Mouse (Mus musculus): Measurements from ENCODE around the gene Mvb12b. TPM values are rescaled to one million over a fixed set of nuclear protein-coding genes. Genes with fewer than 3 reads are reported as not detected.

Gene Mvb12b
- polyA plus RNA-seq, 1 experiment from 2014 or later, result 16.6 TPM

DNA sequence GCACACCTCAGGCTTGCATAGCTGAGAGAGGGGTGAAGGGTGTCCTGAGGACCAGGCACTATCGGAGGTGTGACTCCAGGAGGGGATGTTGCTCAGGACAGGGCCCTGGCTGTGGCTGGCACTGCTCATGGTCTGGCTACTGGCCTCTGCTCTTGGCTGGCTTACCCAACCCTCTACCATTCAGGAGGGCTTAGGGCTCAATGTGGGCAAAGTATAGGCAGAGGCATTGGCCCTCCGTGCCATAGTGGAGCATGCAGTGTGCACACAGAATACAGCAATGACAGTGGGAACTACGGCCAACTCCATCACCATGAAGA, 133.5 kb downstream of the Mvb12b start:
- DNase-seq (ENCODE audit: low spot score), result no peak
- no peak overlapping the region for H3K4me3 ChIP-seq

DNA sequence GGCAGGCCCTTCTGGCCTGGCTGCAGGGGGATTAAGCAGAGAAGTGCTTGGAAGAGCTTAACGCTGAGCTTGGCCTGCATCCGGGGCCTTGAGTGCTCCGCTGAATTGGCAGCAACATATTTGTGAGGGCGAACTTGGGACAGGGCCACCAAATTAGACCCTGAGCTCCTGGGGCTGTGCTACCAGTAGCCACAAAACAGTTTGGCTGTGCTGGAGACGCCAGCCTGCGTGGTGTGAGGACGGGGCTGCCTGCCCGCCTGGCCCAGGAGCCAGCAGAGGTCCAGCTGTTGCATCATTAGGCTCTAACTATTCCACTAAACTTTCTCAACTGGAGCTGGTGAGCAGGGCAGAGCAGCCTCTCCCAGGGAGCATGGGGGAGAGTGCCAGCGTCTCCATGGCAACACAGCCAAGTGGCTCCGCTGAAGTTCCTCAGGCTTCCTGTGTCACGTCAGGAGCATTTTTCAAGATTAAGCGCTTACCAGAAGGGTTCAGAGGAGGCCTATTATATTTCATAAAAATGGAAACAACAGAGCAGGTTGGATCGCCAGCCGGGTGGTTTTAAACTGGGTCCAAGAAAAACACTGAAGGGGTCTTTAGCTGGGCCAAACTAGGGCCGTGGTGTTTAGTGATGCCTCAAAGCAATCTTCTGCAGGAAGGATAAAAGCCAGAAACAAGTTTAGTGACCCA, 134.0 kb downstream of the Mvb12b start:
- Histone ChIP-seq H3K9me3 (no peaks in the 10 kb centered on the region), H3K4me1 (peaks cover 43% of the 10 kb centered on the region), H3K36me3 (peaks cover 9% of the 10 kb centered on the region; the same call in 1 of the 2 replicates), H3K27ac (peak overlapping the region; percentile 80), H3K27me3 (ENCODE audit: insufficient read depth, poor library complexity, severe bottlenecking) (0 out of 2 replicates have a peak, but pooled peaks cover 7% of the 10 kb centered on the region), H3K4me3 (no peak overlapping the region; the same call in 1 of the 2 replicates)
- WGBS, result 35% methylated on average over 15 of the region's 15 CpGs
- DNase-seq (ENCODE audit: low spot score), result peak; percentile 91

More for the DNA sequence above, 133.5 kb downstream of the Mvb12b start:
- H3K27me3 ChIP-seq (ENCODE audit: insufficient read depth, poor library complexity, severe bottlenecking), result 0 out of 2 replicates have a peak, but pooled peaks cover 7% of the 10 kb centered on the region
- WGBS, result 83% methylated on average over 3 of the region's 3 CpGs
- H3K4me1 ChIP-seq, result peaks cover 45% of the 10 kb centered on the region
- peaks cover 4% of the 10 kb centered on the region; the same call in 1 of the 2 replicates for H3K36me3 ChIP-seq
- no peaks in the 10 kb centered on the region for H3K9me3 ChIP-seq
- H3K27ac ChIP-seq, result peak overlapping the region; percentile 80

DNA sequence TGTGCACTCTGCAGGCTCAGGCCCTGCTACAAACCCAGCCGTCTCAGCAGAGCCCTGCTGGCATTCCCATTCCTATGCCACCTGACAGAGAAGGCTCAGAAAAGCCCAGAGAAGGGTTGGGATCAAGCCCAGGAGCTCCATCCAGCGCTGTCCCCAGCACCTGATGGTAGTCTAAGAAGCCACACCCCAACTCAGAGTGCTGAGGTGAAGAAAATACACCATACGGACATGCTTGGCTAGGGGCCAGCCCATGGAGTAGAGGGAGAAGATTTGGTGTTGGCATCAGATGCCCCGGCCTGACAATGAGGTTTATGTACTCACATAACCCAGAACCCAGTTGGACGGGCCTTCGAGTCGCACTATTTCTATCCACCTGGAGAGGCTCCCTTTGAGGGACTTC, 137.1 kb downstream of the Mvb12b start:
- H3K36me3 ChIP-seq, result peaks cover 10% of the 10 kb centered on the region; the same call in 1 of the 2 replicates
- H3K27me3 ChIP-seq (ENCODE audit: insufficient read depth, poor library complexity, severe bottlenecking), result peaks cover 8% of the 10 kb centered on the region; the same call in 1 of the 2 replicates
- peaks cover 34% of the 10 kb centered on the region for H3K4me1 ChIP-seq
- H3K27ac ChIP-seq, result no peak overlapping the region
- no peak for DNase-seq (ENCODE audit: low spot score)
- 90% methylated on average over 7 of the region's 7 CpGs for WGBS
- no peak overlapping the region for H3K4me3 ChIP-seq
- no peaks in the 10 kb centered on the region for H3K9me3 ChIP-seq

DNA sequence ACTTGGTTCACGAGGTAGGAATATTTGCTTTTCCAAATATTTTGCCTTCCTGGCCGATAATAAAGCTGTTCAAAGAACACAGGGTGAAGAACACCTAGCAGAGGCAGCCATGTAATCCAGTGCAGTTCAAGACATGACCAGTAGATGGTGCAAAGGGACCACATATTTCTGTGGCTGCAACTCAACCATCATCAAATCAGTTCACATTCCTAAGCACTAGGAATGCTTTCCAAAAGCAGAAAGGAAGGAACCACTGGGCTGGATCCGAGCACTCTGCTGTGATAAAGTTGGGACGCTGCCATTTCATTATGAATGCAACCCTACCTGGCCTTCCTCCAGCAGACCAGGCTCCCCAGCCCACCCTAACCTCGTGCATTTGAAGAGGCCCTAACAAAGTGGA, 141.3 kb downstream of the Mvb12b start:
- Histone ChIP-seq H3K9me3 (no peaks in the 10 kb centered on the region), H3K27ac (no peak overlapping the region), H3K4me3 (no peak overlapping the region), H3K27me3 (ENCODE audit: insufficient read depth, poor library complexity, severe bottlenecking) (peaks cover 5% of the 10 kb centered on the region; the same call in 1 of the 2 replicates), H3K36me3 (peaks cover 10% of the 10 kb centered on the region; the same call in 1 of the 2 replicates), H3K4me1 (no peaks in the 10 kb centered on the region)
- no peak for DNase-seq (ENCODE audit: low spot score)
- WGBS, result 14% methylated on average over 5 of the region's 5 CpGs

DNA sequence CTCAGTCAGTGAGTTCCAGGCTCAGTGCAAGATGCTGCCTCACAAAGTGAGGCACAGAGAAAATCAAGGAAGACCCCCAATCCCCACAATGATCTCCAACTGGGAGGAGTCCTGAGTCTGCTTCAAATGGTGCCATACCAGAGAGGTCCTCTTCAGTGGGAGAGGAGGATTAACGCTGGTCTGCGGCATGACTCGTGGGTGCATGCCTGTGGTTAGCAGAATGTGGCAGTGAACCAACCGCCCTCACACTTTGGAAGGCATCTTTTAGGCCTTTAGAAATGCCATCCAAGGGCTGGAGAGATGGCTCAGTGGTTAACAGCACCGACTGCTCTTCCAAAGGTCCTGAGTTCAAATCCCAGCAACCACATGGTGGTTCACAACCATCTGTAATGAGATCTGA, 142.0 kb downstream of the Mvb12b start:
- Histone ChIP-seq H3K27ac (no peak overlapping the region), H3K9me3 (no peaks in the 10 kb centered on the region), H3K36me3 (peaks cover 10% of the 10 kb centered on the region; the same call in 1 of the 2 replicates), H3K4me1 (no peaks in the 10 kb centered on the region), H3K27me3 (ENCODE audit: insufficient read depth, poor library complexity, severe bottlenecking) (peaks cover 5% of the 10 kb centered on the region; the same call in 1 of the 2 replicates), H3K4me3 (no peak overlapping the region)
- WGBS, result 87% methylated on average over 5 of the region's 5 CpGs
- no peak for DNase-seq (ENCODE audit: low spot score)

DNA sequence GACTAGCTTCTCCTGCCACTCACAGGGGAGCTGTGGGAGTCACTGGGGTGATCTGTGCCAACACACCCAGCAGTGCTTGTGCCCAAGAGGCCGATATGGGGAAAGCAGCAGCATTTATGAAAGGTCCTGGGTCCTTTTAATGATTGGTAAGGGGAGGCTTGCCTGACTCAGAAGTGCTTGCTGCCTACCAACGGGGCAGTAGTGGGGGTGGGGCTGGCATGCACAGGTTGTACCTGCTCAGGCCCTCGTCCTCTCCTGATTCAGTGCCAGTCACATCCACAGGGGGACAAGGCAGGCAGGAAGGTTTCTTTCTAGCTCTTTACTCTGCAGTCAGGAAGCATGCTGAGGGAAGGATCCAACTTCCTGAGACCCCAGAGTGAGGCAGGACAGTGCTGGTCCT, 150.6 kb downstream of the Mvb12b start:
- Histone ChIP-seq H3K36me3 (peaks cover 11% of the 10 kb centered on the region), H3K9me3 (no peaks in the 10 kb centered on the region), H3K4me1 (peaks cover 14% of the 10 kb centered on the region), H3K27me3 (ENCODE audit: insufficient read depth, poor library complexity, severe bottlenecking) (peaks cover 20% of the 10 kb centered on the region), H3K27ac (no peak overlapping the region), H3K4me3 (no peak overlapping the region)
- 65% methylated on average over 3 of the region's 3 CpGs for WGBS
- DNase-seq (ENCODE audit: low spot score), result no peak

DNA sequence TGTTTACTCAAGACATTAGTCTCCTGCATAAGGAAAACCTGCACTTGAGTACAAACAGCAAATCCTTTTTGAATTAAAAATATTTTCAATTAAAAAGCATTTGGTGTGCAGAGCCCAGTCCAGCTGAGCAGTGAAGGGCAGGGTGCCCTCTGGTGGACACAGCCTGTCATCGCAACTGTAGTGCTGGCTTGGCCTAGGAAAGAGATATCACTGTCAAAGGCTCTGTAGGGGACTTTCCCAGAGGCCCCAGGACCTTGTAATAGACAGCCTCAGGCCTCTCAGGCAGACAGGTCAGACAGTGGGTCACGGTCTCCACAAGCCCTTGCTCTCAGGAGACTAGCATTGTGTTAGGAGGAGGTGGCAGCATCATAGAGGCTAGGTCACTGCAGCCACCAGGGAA, 151.0 kb downstream of the Mvb12b start:
- Histone ChIP-seq H3K4me1 (peaks cover 14% of the 10 kb centered on the region), H3K4me3 (no peak overlapping the region), H3K36me3 (peaks cover 11% of the 10 kb centered on the region), H3K9me3 (no peaks in the 10 kb centered on the region), H3K27me3 (ENCODE audit: insufficient read depth, poor library complexity, severe bottlenecking) (peaks cover 23% of the 10 kb centered on the region), H3K27ac (no peak overlapping the region)
- WGBS, result 2% methylated on average over 2 of the region's 2 CpGs
- DNase-seq (ENCODE audit: low spot score), result no peak

DNA sequence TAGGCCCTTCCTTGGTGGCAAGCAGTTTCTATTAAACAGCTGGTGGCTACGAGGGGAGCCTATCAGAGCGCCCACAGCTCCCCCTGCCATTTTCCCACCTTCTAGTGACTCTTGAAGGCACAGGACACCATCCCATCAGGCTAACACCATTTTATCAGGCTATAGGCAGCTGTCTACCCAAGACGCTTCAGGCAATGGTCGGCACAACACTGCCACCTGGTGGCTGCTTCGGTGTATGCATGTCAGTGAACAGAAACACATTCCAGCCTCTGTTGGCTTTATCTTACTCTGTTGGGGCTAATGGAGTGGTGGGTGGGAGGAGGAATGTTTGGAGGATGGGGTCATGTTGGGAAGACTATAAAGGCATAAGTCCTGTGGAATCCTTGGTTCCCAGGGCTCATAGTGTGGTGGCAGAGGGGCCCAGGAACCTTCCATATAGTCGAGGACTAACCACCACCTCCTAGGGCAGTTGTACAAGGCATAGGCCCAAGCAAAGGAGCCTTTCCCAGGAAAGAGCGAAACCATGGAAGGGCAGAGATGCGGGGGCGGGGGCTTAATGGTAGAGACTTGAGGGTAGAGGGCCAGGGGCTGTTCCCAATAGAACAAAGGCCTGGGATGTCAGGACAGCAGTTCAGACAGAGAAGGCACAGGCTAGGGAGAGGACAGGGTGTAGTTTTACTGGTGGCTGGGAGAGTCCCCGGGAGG, 152.8 kb downstream of the Mvb12b start:
- H3K36me3 ChIP-seq, result peaks cover 10% of the 10 kb centered on the region
- DNase-seq (ENCODE audit: low spot score), result peak; percentile 90
- H3K27ac ChIP-seq, result no peak overlapping the region
- H3K27me3 ChIP-seq (ENCODE audit: insufficient read depth, poor library complexity, severe bottlenecking), result peaks cover 37% of the 10 kb centered on the region
- no peaks in the 10 kb centered on the region for H3K9me3 ChIP-seq
- H3K4me3 ChIP-seq, result no peak overlapping the region
- H3K4me1 ChIP-seq, result peaks cover 14% of the 10 kb centered on the region
- 36% methylated on average over 10 of the region's 10 CpGs for WGBS

DNA sequence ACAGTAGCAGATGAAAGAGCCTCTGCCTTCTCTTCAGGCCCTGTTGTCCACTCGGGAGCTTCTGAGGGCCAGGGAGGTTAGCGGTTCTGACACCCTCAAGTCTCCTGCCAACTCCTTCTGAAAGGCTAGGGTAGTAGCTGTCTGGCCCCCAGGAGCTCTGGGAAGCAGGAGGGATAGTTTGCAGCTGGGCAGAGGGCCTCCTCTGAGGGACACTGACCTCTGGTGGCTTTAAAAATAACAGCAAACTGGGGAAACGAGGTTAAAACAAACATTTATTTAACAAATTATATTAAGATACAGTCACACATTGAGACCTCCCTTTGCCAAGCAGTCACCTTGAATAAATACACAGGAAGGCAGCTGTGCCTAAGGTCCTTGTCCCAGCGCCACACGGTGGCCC, 158.0 kb downstream of the Mvb12b start:
- peaks cover 34% of the 10 kb centered on the region for H3K27me3 ChIP-seq (ENCODE audit: insufficient read depth, poor library complexity, severe bottlenecking)
- H3K4me3 ChIP-seq, result no peak overlapping the region
- peaks cover 10% of the 10 kb centered on the region for H3K36me3 ChIP-seq
- peak overlapping the region; percentile 47; the same call in 1 of the 2 replicates for H3K27ac ChIP-seq
- DNase-seq (ENCODE audit: low spot score), result no peak
- H3K9me3 ChIP-seq, result no peaks in the 10 kb centered on the region
- 39% methylated on average over 5 of the region's 5 CpGs for WGBS
- peaks cover 33% of the 10 kb centered on the region for H3K4me1 ChIP-seq

DNA sequence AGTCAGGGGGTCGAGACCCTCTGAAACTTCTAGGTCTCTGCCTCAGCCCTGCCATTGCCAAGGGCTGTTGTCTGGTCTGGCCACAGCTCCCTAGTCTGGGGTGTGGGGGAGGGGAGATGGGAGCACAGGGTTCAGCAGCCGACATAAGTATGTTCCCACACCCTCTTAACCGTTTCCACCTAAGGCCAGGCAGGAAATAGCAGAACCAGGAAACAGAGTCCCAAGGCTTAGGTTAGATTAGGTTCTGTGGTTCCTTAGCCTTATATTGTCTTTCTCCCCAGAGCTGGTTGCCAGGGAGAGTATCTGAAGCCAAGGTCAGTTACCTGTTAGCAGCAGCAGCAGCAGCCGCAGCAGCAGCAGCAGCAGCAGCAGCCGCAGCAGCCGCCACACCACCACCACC, 160.5 kb downstream of the Mvb12b start:
- H3K27me3 ChIP-seq (ENCODE audit: insufficient read depth, poor library complexity, severe bottlenecking), result peaks cover 17% of the 10 kb centered on the region; the same call in 1 of the 2 replicates
- no peak overlapping the region for H3K4me3 ChIP-seq
- peaks cover 2% of the 10 kb centered on the region; the same call in 1 of the 2 replicates for H3K36me3 ChIP-seq
- 50% methylated on average over 6 of the region's 6 CpGs for WGBS
- peaks cover 30% of the 10 kb centered on the region for H3K4me1 ChIP-seq
- no peaks in the 10 kb centered on the region for H3K9me3 ChIP-seq
- no peak for DNase-seq (ENCODE audit: low spot score)
- H3K27ac ChIP-seq, result peak overlapping the region; percentile 62

DNA sequence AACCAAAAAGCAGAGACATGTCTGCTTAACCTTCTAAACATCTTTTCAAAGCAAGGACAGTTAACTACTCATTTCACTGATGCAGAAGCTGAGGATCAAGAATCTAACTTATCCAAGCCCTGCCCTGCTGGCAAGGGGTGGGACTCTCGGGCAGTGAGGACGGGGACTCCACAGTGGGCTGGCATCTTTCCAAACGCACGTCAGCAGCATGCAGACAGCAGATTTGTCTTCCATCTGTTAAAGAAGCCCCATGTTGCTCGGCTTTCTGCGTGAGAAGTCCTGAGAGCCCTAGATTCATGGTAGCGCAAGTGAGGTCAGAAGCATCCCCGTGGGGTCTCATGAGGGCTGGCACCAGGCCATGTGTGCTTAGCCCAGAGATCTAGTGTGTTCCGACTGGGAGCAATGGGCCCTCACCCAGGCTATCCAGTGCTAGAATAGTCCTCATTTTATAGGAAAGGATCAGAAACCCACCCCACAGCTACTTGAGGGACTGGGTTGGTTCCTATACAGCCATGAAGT, 167.3 kb downstream of the Mvb12b start:
- Histone ChIP-seq H3K36me3 (no peaks in the 10 kb centered on the region), H3K9me3 (no peaks in the 10 kb centered on the region), H3K27me3 (ENCODE audit: insufficient read depth, poor library complexity, severe bottlenecking) (peaks cover 34% of the 10 kb centered on the region), H3K4me1 (peaks cover 35% of the 10 kb centered on the region), H3K27ac (no peak overlapping the region), H3K4me3 (no peak overlapping the region)
- 51% methylated on average over 9 of the region's 9 CpGs for WGBS
- DNase-seq (ENCODE audit: low spot score), result no peak

DNA sequence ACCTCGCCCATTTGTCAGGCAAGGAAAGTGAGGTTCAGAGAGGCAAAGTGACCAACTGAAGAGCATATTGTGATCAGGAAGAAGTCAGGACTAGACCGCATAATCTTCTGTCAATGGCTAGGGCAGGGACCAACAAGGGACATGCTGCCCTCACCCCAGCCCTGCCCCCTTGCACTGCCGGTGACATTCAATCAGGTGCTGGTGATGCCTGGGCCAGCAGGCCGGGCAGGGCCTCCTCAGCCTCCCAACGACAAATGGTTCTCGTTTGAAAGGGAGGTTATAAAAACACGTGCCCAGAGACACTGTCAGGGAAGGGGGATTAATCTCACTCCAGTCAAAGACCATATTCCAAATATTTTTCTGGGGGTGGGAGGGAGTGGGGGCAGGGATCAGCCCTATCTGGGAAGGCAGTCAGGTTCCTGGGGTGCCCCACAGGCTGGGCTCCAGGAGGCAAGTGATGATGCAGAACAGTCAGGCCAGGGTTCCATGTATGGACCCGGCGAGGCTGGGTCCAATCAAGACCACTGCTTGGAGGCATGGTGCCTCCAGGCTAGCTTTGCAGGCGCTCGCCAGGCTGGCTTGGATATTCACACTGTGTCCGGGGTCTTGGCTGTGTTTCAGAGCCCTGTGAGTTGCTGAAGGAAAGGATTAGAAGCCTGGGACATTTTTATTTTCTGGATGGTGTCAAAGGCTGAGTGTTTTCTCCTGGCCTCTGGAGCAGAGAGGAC, 168.2 kb downstream of the Mvb12b start:
- H3K4me3 ChIP-seq, result no peak overlapping the region
- H3K4me1 ChIP-seq, result peaks cover 42% of the 10 kb centered on the region
- H3K36me3 ChIP-seq, result no peaks in the 10 kb centered on the region
- no peaks in the 10 kb centered on the region for H3K9me3 ChIP-seq
- peaks cover 43% of the 10 kb centered on the region for H3K27me3 ChIP-seq (ENCODE audit: insufficient read depth, poor library complexity, severe bottlenecking)
- WGBS, result 42% methylated on average over 12 of the region's 12 CpGs
- DNase-seq (ENCODE audit: low spot score), result no peak
- H3K27ac ChIP-seq, result 0 out of 2 replicates have a peak overlapping the region, but pooled peaks have one; percentile 3
